Mouse (Mus musculus): ENCODE measurements at regions not wholly inside any gene's neighbourhood (a gene's known extent, or its start where the extent isn't known, plus 50 kb on each side); places are given as distances from the start of the nearest gene placed in this dataset.

DNA sequence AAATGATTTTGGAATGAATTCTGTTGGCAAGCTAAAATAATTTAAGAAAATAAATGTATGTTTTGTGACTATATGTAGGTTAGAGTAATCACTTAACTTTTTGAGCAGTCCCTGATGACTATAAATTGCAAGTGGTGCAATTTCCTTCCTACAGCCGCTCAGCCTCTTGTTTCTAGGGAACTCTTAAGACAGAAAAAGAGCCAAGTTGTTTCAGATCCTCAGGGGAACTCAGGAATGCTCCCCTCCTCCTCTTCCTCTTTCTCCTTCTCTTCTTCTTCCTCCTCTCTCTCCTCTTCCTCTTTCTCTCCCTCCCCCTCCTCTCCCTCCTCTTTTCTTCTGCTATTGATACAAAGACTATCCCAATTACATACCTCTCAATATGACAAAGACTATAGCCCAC is 141.4 kb upstream of the Krr1 start:
- DNase-seq, result no peak

DNA sequence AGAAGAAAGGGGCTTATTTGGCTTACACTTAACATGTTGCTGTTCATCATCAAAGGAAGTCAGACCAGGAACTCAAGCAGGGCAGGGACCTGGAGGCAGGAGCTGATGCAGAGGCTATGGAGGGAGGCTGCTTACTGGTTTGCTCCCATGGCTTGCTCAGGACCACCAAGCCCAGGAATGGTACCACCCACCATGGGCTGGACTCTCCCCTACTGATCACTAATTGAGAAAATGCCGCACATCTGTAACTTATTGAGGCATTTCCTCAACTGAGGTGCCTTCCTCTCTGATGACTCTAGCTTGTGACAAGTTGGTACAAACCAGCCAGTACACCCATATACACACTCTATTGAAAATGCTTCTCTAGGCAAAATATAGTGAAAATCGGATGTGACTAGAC is 138.9 kb upstream of the Krr1 start:
- DNase-seq, result no peak

GRCm38 (mm10) chr10:111834280-111834679 is 138.2 kb upstream of the Krr1 start:
- DNase-seq, result no peak

DNA sequence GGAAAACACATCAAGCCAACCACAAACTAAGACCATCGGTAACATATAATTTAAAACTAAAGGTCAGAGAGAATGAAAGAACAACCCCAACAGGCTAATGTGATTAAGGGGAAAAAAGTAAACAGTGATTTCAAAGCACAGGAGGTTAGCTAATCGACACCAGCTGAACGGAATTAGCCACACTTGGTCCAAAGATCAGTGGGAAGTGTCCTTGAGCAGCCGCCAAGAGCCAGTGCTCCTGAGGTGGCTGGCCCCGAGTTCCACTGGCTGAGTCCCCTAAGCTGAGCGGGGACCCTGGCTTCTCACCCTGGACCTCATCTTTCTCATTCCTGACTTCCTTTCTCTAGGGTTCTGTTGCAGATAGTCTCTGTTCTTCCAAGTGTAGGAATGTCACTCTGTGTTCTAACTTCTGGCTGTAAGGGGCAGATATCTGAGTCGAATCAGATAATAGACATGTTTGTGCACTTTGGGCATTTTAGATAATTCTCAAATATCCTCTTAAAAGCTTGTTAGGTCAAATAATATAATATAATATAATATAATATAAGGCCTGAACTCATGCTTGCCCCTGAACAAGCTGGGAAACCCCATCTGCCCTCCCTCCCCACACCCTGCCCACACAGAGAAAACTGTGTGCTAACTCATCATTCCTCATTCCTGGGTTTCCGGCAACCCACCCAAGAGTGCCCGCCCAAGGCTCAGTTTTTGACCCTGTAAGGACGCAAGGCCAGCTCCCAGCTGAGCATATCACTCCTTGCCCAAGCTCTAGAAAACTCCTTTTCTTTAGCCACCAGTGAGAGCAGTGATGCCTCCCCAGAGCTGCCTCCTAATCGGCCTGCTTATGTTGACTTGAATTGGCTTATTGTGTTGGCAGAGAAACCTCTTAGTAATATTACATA is 137.3 kb upstream of the Krr1 start:
- DNase-seq, result no peak

GRCm38 (mm10) chr10:111836191-111836590 is 136.3 kb upstream of the Krr1 start:
- DNase-seq, result no peak

GRCm38 (mm10) chr10:111836802-111837201 is 135.7 kb upstream of the Krr1 start:
- DNase-seq, result no peak

DNA sequence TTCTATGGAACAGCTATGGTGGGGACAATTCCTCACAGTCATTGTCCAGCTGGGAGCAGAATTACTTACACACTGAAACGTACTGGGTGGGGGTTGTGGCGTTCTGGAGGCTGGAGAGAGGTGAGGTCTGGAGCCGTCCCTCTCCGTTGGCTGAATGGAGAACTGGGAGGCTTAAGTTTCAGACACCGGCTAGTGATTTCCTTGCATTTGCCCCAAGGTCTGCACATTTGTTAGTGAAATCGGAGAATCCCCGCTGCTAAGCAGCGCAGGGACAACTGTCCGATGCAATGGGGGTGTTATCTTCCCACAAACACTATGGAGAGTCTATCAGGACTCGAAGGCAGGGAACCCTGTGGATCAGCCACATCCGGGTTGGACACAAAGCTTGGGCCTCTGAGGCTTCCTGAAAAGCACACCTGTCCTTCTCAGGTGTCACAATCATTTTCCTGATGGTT is 130.1 kb upstream of the Krr1 start:
- no peak for DNase-seq

DNA sequence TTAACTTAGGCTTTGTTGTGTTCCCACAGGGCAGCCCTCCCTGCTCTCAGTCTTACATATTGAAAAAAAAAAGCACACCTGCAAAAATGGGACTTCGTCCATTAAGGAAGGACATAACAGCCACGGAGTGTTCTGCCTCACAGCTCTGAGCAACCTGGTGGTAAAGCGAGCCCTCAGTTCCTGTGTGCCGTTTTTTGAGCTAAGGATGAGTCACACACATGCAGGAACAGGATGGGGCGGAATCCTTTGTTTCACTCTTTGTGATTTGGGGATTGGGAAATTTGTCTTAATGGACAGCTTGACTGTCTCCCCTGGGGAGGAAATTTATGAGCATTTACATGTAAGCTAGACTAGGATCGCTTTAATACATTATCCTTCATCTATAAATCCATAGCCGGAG is 129.6 kb upstream of the Krr1 start:
- DNase-seq, result no peak

DNA sequence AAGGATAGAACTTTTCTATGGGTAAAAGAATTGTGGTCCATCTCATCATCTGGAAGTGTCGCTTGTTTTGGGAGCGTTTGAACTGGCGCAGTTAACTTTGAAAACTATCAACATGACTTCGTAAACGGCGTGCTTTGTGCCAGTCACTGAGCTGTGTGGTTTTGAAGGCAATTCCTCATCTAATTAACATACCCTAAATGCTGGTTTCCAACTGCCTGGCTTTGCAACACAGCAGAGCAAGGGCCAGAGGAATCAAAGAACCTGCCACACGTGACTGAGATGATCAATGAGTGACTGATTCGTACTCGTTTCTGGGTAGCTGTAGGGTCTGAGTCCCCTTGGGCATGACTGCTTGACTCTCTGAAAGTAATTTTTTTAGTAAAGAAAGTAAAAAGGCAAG is 129.2 kb upstream of the Krr1 start:
- DNase-seq, result no peak

GRCm38 (mm10) chr10:111844144-111844543 is 128.3 kb upstream of the Krr1 start:
- DNase-seq, result peak; percentile 20

- DNase-seq, result no peak
These were observed 126.5 kb upstream of the Krr1 start for GRCm38 (mm10) chr10:111845946-111846345.

DNA sequence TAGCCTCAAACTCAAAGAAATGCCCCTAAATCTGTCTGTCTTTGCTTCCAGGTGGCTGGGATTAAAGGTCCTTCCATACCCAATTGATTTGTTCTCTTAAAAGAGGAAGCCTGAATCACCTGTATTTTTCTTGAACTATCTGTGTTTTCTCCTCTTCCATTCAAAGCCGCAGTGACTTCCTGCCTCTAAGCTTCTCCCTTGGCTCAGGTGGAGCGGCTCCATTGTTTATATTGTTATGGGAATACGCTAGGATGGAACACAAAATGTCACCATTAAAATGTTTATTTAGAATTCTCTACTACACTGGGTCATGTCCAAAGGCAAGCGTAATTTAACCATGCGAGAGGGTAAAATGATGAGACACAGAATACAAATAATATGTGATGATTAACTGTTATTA is 118.2 kb upstream of the Krr1 start:
- no peak for DNase-seq

GRCm38 (mm10) chr10:111855496-111855895 is 117.0 kb upstream of the Krr1 start:
- no peak for DNase-seq

DNA sequence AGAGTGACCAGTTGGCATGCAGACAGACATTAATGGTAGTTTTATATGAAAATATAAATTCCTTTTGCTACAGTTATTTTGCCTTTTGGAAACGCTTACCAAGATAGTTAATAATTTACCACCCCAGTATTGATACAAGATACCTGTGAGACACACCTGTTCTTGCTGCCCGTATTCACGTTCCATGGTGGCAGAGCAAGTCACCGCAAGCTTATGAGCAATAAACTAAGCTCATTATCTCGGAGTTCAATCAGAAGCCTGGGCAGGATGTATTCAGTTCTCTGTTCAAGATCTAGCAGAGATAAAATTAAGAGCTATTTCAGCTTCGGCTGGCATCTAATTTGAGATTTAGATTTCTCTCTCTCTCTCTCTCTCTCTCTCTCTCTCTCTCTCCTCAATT is 114.1 kb upstream of the Krr1 start:
- no peak for DNase-seq

- no peak for DNase-seq
These were observed 107.1 kb upstream of the Krr1 start for GRCm38 (mm10) chr10:111865286-111865830.

DNA sequence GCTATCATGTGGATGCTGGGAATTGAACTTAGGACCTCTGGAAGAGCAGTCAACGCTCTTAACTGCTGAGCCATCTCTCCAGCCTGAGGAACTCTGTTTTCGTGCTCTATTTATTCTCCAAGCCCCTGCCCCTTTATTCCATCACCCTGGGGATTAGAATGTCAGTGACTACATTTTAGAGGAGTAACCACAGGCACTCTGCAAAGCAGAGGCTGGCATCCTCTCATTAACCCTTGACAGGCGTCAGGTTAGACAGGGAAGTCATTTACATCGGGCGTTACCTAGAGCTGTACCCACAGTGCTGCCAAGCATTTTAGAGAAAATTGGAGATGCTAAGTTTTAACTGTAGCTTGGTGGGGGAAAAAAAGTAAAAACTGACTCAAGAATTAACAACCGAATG is 105.4 kb upstream of the Krr1 start:
- DNase-seq, result no peak

- DNase-seq, result no peak
These were observed 104.9 kb upstream of the Krr1 start for GRCm38 (mm10) chr10:111867538-111867937.

- DNase-seq, result no peak
These were observed 92.1 kb upstream of the Krr1 start for GRCm38 (mm10) chr10:111880354-111880753.

DNA sequence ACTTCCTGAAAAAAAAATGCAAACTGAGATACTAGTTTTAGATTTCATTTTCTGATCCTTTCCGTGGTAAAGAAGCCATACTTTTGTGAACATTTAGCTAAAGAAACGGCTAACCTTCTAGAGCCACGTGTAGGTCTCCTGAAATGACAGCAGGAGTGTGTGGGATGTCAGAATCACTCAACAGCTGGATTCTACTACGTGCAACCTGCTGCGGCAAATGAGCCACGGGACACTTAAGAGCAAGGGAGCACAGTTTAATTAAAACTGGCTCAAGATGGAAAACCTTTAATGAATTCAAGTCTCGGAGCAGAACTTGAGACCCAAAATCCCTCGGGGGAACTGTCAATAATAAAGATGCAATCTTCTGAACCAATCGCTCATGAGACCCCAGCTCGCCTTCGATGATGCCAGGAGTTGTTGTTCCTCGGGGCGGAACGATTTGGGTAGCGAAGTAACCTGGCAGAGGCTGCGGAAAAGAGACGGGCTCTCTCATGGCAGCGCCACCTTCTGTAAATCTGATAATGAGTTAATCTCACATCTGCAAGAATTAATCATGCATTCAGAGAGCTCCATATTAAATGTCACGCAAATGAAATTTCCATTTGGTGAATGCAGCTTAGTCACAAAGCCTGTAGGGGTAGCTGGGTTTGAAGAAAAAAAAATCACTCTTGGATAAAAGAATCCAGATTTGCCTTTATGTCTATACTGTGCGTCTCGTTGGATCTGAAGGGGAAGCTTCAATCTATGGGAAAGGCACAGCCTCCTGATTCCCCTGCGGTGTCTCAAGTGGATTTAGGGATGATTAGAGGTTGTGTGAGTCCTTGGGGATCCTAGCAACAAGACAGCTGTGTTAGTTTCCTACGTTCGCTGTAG is 90.9 kb upstream of the Krr1 start:
- DNase-seq, result no peak

DNA sequence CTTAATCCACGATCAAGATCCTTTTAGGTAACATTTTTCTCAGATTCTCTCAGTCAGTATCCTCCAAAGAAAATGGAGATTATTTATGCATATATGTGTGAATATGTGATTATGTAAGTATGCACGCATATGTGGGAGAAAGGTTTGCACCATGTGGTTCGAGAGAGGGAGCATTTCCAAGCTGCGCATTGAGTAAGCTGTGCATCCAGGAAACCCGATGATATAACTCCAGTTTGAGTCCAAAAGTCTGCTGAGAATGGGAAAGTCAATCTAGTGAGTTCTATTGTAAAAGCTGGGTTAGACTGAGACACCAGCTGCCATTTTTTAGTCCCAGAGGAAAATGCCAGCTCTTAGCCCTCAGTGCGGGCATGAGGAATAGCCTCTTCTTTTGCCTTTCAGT is 89.9 kb upstream of the Krr1 start:
- no peak for DNase-seq

DNA sequence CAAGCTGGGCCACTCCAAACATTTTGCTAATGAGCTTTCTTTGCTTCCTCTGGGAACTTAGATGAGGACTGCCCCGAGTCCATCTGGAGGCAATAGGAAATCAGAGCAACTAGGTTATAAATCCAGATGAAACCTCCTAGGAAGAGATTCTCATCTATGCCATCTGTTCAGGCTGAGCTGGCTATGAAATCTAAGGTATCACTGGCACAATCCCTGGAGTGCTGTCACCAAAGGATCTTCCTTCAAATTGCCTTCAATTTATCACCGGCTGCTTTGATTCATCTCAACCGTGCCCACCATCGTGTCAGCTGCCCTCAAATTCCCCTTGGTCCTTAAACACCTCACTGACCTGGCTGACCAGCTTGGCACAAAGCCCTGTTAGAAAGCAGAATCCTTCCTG is 87.8 kb upstream of the Krr1 start:
- peak; percentile 14 for DNase-seq

GRCm38 (mm10) chr10:111889111-111889510 is 83.4 kb upstream of the Krr1 start:
- no peak for DNase-seq

DNA sequence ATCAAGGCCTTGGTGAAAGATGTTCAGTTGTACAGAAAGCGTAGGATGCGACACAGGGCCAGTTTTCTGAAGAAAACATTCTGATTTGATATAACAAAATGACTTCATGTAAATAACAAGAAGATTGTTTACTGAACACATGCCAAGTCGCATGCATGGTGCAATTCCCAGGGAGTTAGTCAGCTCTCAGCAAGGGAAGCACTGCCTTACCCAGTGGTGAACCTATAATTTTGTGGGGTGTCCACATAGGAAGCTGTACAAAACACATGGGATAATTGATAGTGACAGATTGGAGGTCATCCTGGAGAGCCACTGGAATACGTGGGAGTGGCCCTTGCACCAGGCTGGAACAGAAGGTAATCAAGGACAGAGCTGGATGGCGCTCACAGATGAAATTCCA is 79.0 kb upstream of the Krr1 start:
- no peak for DNase-seq

GRCm38 (mm10) chr10:111893941-111894340 is 78.5 kb upstream of the Krr1 start:
- DNase-seq, result no peak
